Mouse (Mus musculus): ENCODE measurements around the gene 3110082J24Rik.

The 3110082J24Rik gene

DNA sequence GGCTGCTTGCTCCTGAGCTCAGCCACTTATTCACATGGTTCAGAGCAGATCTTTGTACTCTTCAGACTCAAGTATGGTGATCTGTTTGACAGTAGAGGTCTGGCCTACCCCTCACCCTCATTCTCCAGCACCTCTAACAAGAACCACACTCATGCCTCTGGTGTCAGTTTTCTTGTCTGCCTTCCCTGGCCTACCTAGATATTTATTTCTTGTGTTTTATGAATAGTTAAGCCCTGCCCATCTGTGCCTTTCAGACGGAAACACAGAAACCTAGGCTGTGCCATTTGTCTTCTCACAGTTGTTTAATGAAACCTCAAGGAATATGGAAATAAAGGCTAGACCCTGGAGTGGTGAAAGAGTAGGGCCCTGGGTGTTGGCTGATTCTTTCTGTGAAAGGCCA, 12.1 kb upstream of the 3110082J24Rik start:
- DNase-seq (ENCODE audit: low read depth, low spot score) = no peak

DNA sequence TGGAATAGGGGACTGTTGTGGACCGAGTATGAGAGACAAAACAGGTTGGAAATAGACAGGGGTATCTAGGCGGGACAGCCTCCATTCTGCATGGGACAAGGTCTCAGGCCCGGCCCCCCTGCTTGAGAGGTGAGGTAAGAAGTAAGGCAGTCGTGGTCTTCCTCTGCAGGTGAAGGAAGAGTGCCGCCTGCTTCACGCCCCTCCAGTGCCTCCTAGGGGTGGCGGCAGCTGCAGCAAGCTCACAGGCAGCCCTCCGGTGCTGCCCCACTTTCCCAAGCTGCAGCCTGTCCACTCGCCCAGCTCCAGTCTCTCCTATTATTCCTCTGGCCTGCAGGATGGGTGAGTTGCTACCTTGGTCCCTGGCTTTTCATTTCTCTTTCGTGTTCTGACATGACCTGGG, 9.8 kb upstream of the 3110082J24Rik start:
- no peak for DNase-seq (ENCODE audit: low read depth, low spot score)

DNA sequence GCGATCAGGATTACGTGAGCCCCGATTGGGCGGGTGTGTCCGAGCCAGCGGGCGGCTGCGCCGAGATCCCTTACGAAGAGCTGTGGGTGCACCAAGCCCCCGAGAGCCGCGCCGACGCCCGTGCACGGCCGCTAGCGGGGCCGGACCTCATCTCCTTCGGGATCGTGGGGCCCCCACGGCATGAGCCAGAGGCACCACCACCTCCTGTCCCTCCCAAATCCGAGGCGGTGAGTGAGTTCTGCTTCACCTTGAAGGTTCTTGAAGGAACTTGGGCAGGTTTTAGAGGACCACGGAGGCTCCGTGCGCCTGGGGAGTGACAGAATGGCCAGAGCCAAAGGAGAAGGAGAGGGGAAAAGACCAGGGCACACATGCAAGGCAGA, 8.9 kb upstream of the 3110082J24Rik start:
- DNase-seq (ENCODE audit: low read depth, low spot score) = no peak

DNA sequence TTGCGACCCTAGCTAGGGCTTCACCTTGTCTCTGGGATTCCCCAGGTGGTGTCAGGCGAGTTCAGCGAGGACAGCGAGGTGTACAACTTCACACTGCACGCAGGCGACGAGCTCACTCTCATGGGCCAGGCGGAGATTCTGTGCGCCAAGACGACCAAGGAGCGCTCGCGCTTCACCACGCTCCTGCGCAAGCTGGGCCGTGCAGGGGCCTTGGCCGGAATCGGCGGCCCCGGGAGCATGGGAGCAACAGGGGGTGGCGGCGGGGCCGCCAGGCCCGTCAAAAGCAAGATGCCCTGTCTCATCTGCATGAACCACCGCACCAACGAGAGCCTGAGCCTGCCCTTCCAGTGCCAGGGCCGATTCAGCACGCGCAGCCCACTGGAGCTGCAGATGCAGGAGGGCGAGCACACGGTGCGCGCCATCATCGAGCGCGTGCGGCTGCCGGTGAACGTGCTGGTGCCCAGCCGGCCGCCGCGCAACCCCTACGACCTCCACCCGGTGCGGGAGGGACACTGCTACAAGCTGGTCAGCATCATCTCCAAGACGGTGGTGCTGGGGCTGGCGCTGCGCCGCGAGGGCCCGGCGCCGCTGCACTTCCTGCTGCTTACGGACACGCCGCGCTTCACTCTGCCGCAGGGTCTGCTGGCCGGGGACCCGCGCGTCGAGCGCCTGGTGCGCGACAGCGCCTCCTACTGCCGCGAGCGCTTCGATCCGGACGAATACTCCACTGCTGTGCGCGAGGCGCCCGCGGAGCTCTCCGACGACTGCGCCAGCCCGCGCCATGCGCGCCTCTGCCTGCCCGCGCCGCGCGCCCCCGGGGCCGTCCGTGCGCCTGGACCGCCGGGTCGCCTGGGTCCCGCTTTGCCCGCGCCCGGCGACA, 8.2 kb upstream of the 3110082J24Rik start:
- DNase-seq (ENCODE audit: low read depth, low spot score) = peak; percentile 90

DNA sequence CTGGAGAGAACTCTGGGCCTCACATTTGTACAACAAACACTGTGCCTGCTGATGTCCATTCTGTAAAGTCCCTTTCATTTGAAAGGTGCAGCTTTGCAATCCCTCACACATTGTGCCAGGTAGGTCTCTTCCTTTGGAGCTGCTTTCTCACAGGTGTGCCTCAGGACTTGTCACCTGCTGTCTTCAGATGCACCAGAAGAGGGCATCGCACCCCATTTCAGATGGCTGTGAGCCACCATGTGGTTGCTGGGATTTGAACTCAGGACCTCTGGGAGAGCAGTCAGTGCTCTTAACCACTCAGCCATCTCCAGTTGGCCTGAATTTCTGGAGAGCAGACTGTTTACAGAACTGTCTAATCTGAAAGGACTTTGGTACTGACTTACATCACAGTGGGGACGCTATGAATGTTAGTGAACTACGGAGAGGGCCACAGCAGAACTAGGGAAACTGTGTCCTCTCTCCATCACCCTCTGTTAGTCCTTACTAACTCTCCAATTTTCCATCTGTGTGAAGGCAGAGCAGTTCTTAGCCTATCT, 6.7 kb upstream of the 3110082J24Rik start:
- DNase-seq (ENCODE audit: low read depth, low spot score) = no peak

DNA sequence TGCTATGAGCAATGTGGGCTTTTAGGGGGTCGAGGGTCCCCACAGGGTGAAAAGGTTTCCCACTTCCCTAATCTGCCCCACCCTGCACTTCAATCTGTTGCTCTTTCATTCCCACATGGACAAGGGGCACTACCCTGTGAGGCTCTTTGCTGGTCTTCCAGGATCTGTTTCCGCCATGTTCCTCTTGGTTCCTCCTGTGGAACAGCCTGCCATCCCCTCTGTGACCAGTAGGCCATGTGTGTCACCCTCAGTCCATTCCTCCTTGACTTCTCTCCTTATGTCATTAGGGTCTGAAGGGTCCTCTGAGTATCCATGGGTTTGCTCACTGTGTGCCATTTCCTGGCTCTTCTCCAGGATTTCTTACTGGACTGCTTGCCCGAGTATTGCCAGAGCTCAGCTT, 5.9 kb upstream of the 3110082J24Rik start:
- DNase-seq (ENCODE audit: low read depth, low spot score) = no peak

DNA sequence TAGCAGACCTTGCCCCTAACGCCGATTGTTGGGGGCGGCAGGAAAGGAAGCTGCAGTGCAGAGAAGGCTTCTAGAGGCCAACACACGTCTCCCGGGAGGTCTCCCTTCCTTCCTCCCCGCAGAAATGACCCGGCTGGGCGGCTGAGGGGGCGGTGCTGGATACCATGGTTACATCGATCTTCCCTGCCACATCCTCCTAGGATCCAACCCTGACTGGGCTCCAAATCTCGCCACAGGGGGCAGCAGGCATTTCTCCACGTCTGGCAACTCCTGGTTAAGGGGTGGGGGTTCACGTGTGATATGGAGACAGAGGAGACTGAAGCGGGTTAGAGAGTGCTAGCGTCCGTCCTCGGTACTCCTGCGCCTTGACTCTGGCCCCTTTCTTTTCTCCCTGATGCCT, 5.2 kb upstream of the 3110082J24Rik start:
- peak; percentile 56 for DNase-seq (ENCODE audit: low read depth, low spot score)

DNA sequence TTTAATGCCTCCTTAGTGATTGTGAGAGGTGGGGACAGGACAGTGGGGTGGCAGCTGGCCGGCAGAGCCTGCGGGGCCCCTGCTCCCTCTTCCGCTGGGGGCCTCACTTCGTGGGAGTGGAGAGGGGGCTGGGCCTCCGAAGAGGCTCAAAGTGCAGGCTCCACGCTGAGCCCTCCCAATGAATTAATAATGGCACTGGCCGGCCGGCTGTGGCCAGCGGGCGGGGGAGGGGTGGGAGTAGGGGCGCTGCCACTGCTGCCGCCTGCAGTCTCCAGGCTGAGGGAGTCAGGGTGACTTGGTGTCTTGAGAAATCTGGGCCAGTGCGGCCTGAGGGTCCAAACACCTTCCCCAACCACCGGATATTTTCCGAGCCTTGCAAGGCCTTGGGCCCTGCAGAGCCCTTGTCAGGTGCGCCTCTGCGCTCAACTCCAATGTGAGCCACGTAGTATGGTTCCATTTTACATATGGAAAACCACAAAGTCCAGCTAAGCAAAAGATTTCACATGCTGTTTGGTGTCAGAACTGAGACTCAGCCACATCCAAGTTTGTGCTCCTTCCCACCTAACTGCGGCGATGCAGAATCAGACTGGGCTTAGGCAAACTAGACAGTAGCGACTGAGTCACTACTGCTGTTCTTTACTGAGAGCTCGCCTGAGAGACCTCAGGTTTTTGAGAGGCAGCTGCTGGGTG, 4.6 kb upstream of the 3110082J24Rik start:
- DNase-seq (ENCODE audit: low read depth, low spot score) = no peak

DNA sequence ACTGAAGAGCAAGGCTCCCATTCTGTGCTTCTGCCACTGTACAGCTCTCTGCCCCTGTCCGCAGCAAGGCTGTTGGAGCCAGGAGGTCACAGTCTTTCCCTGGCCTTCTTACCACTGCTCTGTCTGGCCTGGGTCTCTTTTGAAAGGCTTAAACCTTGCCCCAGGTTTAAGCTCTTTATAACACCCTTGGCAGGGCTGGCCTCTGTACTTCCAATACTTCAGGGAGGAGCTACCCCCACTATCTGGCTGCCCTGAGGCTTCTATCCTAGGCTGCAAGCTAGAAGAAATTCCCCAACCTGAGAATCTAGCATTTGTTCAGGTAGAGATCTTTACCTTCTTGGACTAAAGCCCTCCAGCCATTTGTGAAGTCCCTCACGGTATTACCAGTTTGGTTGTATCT, 4.0 kb upstream of the 3110082J24Rik start:
- DNase-seq (ENCODE audit: low read depth, low spot score) = no peak

DNA sequence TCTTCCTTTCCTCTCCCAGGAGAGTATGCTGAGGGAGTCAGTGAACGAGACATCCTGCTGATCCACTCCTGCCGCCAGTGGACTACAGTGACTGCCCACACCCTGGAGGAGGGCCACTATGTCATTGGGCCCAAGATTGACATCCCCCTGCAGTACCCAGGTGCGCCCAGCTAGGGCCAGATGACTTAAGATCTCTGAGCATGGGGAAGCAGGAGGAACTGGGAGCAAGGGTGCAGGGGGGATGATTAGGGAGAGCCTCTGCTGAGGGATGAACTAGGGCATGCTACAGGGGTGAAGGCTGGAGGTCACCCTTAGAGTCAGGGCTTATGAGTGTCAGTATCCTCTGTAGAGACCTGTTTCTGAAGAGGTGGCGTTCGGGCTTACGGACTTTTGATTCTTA, 2.3 kb upstream of the 3110082J24Rik start:
- no peak for DNase-seq (ENCODE audit: low read depth, low spot score)

DNA sequence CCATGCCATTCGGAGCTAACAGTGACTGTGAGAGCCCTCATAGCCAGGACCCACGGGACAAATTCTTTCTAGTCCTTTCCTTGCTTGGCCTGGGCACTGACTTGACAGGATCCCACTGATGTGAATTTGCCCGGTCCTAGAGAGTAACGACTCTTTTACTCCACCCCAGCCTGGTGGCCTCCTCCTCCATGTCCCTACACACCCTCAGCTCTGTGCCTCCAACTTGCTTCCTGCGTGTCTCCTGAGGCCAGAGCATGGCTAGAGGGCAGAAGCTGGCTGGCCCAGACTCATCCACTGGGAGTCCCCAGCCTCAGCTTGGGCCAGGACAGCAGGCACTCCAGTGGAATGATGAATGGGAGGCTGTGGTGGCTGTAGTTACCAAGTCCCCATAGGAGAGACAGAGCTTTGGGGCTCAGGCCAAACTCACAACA, 1.7 kb upstream of the 3110082J24Rik start:
- DNase-seq (ENCODE audit: low read depth, low spot score) = no peak

DNA sequence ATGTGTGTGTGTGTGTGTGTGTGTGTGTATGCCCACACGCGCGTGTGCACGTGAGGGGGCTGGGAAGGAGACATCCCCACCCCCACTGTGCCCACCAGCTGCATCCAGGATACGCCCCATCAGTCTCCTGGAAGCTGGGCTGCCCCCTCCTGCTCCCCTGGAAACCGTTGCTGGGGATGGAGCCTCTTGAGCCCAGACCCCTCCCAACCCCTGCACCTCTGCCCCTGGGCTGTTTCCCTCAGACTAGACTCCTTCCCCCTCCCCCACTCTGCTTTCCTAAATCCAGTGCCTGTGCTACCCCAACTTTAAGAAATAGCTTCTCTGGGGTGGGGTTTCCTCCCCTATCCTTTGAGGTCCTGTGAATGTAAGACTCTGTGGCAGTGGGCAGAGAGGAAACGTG, 1.3 kb upstream of the 3110082J24Rik start:
- DNase-seq (ENCODE audit: low read depth, low spot score) = no peak

DNA sequence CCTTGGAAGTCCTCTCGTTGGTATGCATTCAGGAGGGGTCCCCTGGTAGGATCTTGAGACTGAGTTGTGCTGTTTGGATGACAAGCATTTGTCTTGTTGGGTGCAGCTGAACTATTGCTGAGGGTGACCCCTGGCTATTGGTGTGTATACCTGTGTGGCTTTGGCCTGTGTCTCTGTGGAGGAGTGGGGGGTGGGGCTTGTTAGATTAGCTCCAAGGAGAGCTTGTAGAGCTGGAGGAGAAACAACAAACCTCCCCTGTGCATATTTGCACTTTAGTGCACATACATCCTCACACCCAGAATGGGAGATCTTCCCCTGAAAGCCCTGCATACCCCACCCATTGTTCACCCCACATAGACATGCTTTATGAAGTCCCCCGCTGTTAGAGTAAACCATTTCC, 870 bp upstream of the 3110082J24Rik start:
- no peak for DNase-seq (ENCODE audit: low read depth, low spot score)

DNA sequence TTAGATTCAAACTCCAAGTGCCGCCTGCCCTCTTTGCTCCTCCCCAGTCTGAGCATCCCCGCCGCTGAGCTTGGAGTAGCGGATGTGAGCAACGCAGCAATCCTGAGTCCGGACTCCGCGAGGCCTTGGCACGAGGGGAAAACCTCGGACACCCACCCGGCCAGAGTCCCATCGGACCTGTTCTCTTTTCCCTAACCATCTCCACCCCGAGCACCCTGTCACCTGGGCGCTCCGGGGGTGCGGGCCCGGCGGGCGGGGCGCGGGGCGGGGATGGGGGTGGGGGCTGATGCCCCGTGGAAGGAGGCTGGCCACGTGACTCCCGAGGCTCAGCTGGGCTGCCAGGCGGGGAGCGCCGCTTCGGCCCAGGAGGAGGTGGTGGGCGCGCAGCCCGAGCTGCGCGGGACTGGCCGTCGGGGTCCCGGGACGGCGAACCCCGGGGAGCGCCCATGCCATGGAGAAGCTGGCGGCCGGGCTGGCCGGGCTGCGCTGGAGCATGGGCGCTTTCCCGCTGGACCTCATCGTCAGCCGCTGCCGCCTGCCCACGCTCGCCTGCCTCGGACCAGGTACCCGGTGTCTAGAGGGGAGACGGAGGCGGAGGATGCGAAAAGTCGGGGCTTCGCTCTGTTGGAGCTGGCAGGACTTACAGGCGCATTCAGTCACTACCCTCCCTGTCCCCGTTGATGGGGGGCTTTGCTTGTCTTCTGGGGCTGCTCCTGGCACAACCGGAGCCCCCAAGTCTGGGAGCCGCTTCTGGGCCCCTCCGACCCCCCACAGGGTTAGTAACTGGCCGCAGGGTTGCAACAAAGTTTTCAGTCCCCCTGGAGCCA, 832 bp downstream of the 3110082J24Rik start, which contains the start of gene Garem2:
Gene Garem2, plus strand, starts transcription at position 321 of the 827 bp plus-strand sequence.
- DNase-seq (ENCODE audit: low read depth, low spot score) = no peak

DNA sequence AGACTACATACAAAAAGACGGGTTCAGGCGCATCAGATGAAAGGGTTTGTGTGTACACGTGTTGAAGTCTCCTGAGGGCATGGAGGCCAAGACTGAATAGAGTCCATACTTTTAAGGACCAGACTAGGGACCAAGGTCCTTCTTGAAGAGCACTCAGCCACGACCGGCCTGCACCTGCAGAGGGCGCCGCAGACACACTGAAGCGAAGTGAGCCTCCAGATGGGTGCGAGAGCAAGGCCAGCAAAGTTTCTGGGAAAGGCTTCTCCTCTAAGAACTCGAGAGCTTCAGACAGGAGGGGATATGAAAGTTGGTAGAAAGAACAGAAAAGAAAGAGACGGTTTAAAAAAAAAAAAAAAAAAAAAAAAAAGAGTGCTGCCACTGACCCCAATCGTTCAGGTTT, 1.5 kb downstream of the 3110082J24Rik start:
- DNase-seq (ENCODE audit: low read depth, low spot score) = peak; percentile 46

DNA sequence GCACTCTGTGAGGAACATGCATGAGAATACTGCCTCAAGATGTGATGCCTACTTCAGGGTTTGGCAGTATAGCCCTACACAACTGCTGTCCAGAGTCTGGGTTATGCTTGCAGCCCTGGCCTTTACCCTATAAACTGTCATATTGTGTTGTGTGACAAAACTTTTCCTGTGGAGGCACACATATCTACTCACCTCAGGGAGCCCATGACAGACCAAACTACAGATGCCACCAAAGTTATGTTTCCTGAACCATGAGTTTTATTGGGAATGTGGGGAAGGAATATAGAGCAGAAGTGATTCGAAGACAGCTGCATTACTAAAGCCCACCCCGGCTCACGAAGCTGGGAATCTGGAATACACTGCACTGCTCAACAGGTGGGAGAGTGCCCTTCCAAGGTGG, 2.5 kb downstream of the 3110082J24Rik start:
- DNase-seq (ENCODE audit: low read depth, low spot score) = no peak

DNA sequence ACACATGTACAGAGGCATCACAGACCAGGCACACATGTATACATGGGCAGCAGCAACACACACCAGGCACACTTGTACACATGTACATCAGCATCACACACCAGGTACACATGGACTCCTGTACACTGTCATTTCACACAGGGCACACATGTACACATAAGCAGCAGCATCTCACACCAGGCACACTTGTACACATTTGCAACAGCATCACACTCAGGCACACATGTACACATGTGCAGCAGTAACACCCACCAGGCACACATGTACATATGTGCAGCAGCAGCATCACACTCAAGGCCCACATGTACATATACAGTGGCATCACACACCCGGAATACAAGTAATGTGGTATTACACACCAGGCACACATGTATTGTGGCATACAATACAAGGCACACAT, 7.6 kb downstream of the 3110082J24Rik start:
- no peak for DNase-seq (ENCODE audit: low read depth, low spot score)

DNA sequence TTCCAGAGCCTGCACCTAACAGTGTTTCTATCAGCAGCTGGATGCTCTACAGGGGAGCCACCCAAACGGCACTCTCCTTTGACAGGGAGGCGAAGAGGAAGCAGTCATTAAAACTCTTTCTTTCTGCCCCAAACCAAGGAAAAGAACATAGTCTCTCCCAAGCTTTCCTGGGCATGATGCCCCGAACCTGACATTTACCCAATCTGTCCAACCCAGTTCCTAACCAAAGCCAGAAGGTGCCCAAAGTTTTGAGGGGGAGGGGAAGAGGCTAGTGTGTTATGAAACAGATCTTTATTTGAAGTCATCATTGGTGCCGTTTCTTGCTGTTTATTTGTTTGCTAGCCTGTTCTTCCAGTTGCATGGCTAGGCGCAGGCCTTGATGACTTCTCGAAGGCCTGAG, 10.2 kb downstream of the 3110082J24Rik start:
- no peak for DNase-seq (ENCODE audit: low read depth, low spot score)

DNA sequence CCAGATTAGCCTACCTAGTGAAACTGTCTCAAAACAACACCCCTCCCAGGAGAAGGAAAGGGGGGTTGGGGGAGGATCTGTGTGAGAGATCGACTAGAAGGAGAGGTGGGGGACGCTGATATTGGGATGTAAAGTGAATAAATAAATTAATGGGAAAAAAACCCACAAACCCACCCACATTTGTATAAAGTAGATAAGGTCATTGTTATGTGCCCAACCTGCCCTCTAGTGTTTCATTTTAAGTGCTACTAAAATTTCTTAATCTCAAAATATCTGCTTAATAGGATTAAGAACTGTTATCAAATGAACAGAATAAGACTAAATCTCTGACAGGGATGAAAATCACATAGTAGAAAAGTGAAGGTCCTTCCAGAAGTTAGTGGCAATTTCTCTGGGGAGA, 11.5 kb downstream of the 3110082J24Rik start:
- DNase-seq (ENCODE audit: low read depth, low spot score) = no peak

DNA sequence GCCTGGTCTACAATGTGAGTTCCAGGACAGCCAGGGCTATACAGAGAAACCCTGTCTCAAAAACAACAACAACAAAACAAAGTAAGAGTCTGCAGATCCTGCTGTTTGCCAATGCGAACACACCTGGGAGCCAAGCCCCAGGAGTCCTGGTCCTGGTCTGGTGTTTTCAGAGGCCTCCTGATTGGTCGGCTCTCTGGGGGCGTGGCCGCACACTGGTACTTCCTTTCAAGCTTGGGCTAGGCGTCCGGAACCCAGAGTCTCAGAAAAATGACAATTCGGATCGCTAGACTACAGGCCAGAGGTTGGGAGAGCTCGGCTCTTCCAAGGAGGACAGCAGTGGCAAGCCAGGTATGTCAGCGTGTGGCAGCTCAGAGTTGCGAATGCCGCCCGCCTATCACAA, 13.2 kb downstream of the 3110082J24Rik start:
- DNase-seq (ENCODE audit: low read depth, low spot score) = no peak

DNA sequence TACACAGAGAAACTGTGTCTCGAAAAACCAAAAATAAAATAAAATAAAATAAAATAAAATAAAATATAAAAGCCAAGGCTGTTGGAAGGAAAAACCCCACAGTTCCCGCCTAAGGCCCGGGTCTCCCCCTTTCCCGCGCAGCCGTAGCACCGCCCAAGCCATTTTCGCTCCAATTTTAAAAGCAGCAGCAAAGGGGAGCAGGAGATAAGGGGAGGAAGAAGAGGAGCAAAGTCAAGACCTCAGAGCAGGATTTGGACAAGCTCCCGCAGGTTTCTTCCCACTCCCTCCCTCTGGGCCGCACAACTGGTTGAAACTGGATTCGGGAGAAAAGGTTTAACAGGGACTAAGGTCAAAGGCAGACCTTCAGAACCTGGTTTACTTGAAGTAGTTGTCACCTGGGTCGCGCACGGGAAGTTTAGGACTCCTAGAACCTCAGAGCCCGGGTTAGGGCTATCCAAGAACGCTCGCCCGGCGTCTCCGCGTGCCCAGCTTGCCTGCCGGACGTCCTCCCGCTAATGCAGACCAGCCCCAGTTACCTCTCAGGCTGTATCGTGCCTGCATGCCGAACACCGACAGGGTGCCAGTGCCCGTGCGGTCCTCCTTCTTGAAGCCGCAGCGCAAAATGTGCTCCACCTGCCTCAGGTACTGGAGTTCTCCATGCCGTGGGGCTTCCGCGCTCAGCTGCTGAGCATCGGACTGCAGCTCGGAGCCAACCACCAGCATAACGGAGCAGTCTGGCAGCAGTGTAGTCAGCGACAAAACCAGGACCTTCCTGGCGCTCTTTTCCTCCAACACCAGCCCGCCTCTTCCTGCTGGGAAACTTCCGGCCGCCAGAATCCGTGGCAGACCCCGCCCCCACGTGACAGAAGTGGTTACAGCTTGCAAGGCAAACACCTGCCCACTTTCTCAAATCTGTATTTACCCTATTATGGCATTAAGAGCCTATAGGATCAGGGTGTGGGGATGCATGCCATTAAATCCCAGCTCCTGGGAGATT, 32.8 kb downstream of the 3110082J24Rik start, which contains the start of gene Tyms:
Gene Tyms, minus strand, starts transcription at position 793 of the 997 bp plus-strand sequence.
- peak; percentile 82 for DNase-seq (ENCODE audit: low read depth, low spot score)

All from forelimb bud, embryonic 11.5 days (tissue).